Mouse (Mus musculus) embryonic facial prominence, embryonic 13.5 days (tissue): ENCODE measurements at regions not wholly inside any gene's neighbourhood (a gene's known extent, or its start where the extent isn't known, plus 50 kb on each side); places are given as distances from the start of the nearest gene placed in this dataset.

Experiments
- ATAC-seq: fragments of 200-750 bp; cut with Nextera tagmentation; 2 replicates; pipeline ENCODE4 v1.8.0; 2017; ENCODE audit warnings: low read depth; ENCODE audit not compliant: insufficient number of reproducible peaks, insufficient read depth, low FRiP score, low TSS enrichment
- H3K27ac ChIP-seq: fragments of 300-500 bp; sonication (generic); 2 replicates; pipeline ENCODE4 v1.5.1; 2015; ENCODE audit warnings: moderate library complexity, mild to moderate bottlenecking, inconsistent platforms
- H3K27me3 ChIP-seq: fragments of 300-500 bp; sonication (generic); 2 replicates; pipeline ENCODE4 v1.6.1; 2015; ENCODE audit warnings: mild to moderate bottlenecking, inconsistent platforms
- H3K36me3 ChIP-seq: fragments of 300-500 bp; sonication (generic); 2 replicates; pipeline ENCODE4 v1.6.1; 2015; ENCODE audit warnings: mild to moderate bottlenecking, inconsistent platforms
- H3K4me1 ChIP-seq: fragments of 300-500 bp; sonication (generic); 2 replicates; pipeline ENCODE4 v1.6.1; 2015; ENCODE audit warnings: inconsistent platforms
- H3K4me2 ChIP-seq: fragments of 300-500 bp; sonication (generic); 2 replicates; pipeline ENCODE4 v1.6.1; 2015; ENCODE audit warnings: moderate library complexity, mild to moderate bottlenecking, inconsistent platforms
- H3K4me3 ChIP-seq: fragments of 300-500 bp; sonication (generic); 2 replicates; pipeline ENCODE4 v1.5.1; 2015; ENCODE audit warnings: mild to moderate bottlenecking, inconsistent platforms
- H3K9ac ChIP-seq: fragments of 300-500 bp; sonication (generic); 2 replicates; pipeline ENCODE4 v1.6.1; 2015; ENCODE audit warnings: mild to moderate bottlenecking, inconsistent platforms
- H3K9me3 ChIP-seq: fragments of 300-500 bp; sonication (generic); 2 replicates; pipeline ENCODE4 v1.6.1; 2016; ENCODE audit warnings: inconsistent platforms
- whole genome bisulfite sequencing: fragments of 180-500 bp; shearing (Covaris S2); methylation state at CpG from one replicate; pipeline ENCODE4 v1.1.7; 2015; ENCODE audit warnings: mixed read lengths; 5-methylcytosine and 5-hydroxymethylcytosine counted together

- no peaks in the 10 kb centered on the region for H3K9me3 ChIP-seq
- no peak overlapping the region for H3K4me3 ChIP-seq
- 70% methylated on average over 3 of the region's 3 CpGs for WGBS
- H3K27me3 ChIP-seq = no peaks in the 10 kb centered on the region
- no peak overlapping the region for H3K4me2 ChIP-seq
- no peak overlapping the region for H3K27ac ChIP-seq
- no peak for ATAC-seq
- no peaks in the 10 kb centered on the region for H3K36me3 ChIP-seq
- no peaks in the 10 kb centered on the region for H3K4me1 ChIP-seq
- H3K9ac ChIP-seq = no peak overlapping the region
Measured at GRCm38 (mm10) chr16:9360741-9361255, 530.9 kb downstream of the 1810013L24Rik start.

GRCm38 (mm10) chr16:9362116-9362515 lies 532.2 kb downstream of the 1810013L24Rik start:
- Histone ChIP-seq H3K4me2 (no peak overlapping the region), H3K27me3 (no peaks in the 10 kb centered on the region), H3K36me3 (no peaks in the 10 kb centered on the region), H3K4me1 (no peaks in the 10 kb centered on the region), H3K9ac (no peak overlapping the region), H3K4me3 (no peak overlapping the region), H3K27ac (no peak overlapping the region), H3K9me3 (no peaks in the 10 kb centered on the region)
- ATAC-seq = no peak
- 39% methylated on average over 11 of the region's 11 CpGs for WGBS

- Histone ChIP-seq H3K27ac (no peak overlapping the region), H3K36me3 (no peaks in the 10 kb centered on the region), H3K27me3 (no peaks in the 10 kb centered on the region), H3K4me1 (no peaks in the 10 kb centered on the region), H3K9ac (no peak overlapping the region), H3K4me2 (no peak overlapping the region), H3K4me3 (no peak overlapping the region), H3K9me3 (no peaks in the 10 kb centered on the region)
- 80% methylated on average over 2 of the region's 2 CpGs for WGBS
- ATAC-seq = no peak
Measured at GRCm38 (mm10) chr16:9364105-9364504, 534.2 kb downstream of the 1810013L24Rik start.

GRCm38 (mm10) chr16:9390986-9391385 lies 561.1 kb downstream of the 1810013L24Rik start:
- Histone ChIP-seq H3K27me3 (no peaks in the 10 kb centered on the region), H3K36me3 (no peaks in the 10 kb centered on the region), H3K9ac (no peak overlapping the region), H3K4me2 (no peak overlapping the region), H3K27ac (no peak overlapping the region), H3K4me1 (no peaks in the 10 kb centered on the region), H3K4me3 (no peak overlapping the region), H3K9me3 (no peaks in the 10 kb centered on the region)
- 64% methylated on average over 1 of the region's 1 CpGs for WGBS
- no peak for ATAC-seq

GRCm38 (mm10) chr16:9404736-9405135 lies 574.8 kb downstream of the 1810013L24Rik start:
- Histone ChIP-seq H3K9me3 (no peaks in the 10 kb centered on the region), H3K9ac (no peak overlapping the region), H3K27ac (no peak overlapping the region), H3K27me3 (no peaks in the 10 kb centered on the region), H3K4me2 (no peak overlapping the region), H3K4me3 (no peak overlapping the region), H3K4me1 (no peaks in the 10 kb centered on the region), H3K36me3 (no peaks in the 10 kb centered on the region)
- 79% methylated on average over 5 of the region's 5 CpGs for WGBS
- ATAC-seq = no peak

DNA sequence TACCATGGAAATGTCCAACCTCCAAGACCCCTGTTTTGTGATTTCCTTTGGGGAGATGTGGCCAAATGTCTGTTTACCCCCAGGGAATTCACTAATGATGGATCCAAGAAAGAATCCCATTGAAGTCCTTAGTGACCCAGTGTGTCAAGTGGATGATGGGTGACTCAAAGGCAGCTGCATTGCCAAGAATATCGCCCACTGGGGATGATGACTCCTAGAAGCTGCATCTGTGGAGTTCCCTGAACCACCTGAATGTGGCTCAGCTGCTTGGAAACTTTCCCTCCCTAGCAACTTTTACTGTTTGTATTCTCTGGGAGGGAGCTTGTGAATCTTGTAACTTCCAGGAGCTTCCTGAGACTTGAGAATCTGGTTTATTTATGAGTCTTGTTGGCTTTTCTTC lies 578.3 kb downstream of the 1810013L24Rik start:
- H3K9ac ChIP-seq = no peak overlapping the region
- H3K27me3 ChIP-seq = no peaks in the 10 kb centered on the region
- H3K27ac ChIP-seq = no peak overlapping the region
- ATAC-seq = no peak
- no peaks in the 10 kb centered on the region for H3K36me3 ChIP-seq
- H3K4me1 ChIP-seq = no peaks in the 10 kb centered on the region
- 85% methylated on average over 1 of the region's 1 CpGs for WGBS
- H3K4me3 ChIP-seq = no peak overlapping the region
- no peak overlapping the region for H3K4me2 ChIP-seq
- H3K9me3 ChIP-seq = no peaks in the 10 kb centered on the region

- no peaks in the 10 kb centered on the region for H3K36me3 ChIP-seq
- H3K4me3 ChIP-seq = no peak overlapping the region
- H3K4me2 ChIP-seq = no peak overlapping the region
- H3K9me3 ChIP-seq = no peaks in the 10 kb centered on the region
- no peak for ATAC-seq
- H3K27ac ChIP-seq = no peak overlapping the region
- no peaks in the 10 kb centered on the region for H3K27me3 ChIP-seq
- no peaks in the 10 kb centered on the region for H3K4me1 ChIP-seq
- H3K9ac ChIP-seq = no peak overlapping the region
Measured at GRCm38 (mm10) chr16:9430509-9430908, 564.9 kb downstream of the Grin2a start.

DNA sequence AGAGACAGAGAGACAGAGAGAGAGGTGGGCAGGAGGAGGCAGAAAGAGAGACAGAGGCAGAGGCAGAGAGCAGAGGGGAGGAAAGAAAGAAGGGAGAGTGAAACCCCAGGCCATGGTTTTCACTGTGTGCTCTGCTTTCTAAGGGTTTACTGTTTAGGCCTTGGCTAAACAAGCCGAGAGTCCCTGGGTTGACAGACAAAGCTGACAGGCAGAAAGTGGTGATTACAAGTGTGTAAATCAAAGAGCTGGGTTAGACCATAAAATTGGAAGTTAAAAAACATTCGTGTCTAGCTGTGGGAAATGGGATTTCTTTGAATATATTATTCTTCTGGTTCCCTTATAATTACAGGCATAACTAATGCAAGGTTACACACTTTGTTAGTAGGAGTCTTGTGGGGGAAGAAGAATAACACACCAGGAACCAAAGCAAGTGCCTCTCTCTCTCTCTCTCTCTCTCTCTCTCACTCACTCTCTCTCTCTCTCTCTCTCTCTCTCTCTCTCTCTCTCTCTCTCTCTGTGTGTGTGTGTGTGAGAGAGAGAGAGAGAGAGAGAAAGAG lies 556.0 kb downstream of the Grin2a start:
- no peak overlapping the region for H3K4me3 ChIP-seq
- H3K9ac ChIP-seq = no peak overlapping the region
- H3K9me3 ChIP-seq = no peaks in the 10 kb centered on the region
- no peaks in the 10 kb centered on the region for H3K27me3 ChIP-seq
- ATAC-seq = no peak
- H3K36me3 ChIP-seq = no peaks in the 10 kb centered on the region
- H3K4me2 ChIP-seq = no peak overlapping the region
- no peak overlapping the region for H3K27ac ChIP-seq
- WGBS = 12% methylated on average over 2 of the region's 2 CpGs
- H3K4me1 ChIP-seq = no peaks in the 10 kb centered on the region

DNA sequence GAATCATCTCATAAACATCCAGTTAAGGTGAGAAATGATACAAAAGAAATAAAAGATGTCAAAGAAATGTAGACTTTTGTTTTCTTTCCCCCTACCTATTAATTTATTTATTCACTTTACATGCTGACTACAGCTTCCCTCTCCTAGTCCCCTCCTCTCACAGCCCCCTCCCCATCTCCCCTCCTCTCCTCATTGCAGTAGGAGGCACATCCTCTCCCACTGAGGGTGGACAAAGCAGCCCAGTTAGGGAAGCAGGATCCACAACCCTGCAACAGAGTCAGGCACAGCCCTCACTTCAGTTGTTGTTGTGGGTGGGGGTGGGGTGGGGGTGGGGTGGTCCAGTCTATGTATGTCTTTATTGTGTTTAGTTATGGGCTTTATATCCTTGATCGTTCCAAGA lies 555.5 kb downstream of the Grin2a start:
- no peak for ATAC-seq
- no peaks in the 10 kb centered on the region for H3K4me1 ChIP-seq
- no peak overlapping the region for H3K27ac ChIP-seq
- H3K9me3 ChIP-seq = no peaks in the 10 kb centered on the region
- H3K4me3 ChIP-seq = no peak overlapping the region
- no peak overlapping the region for H3K4me2 ChIP-seq
- no peak overlapping the region for H3K9ac ChIP-seq
- H3K27me3 ChIP-seq = no peaks in the 10 kb centered on the region
- WGBS = 78% methylated on average over 1 of the region's 1 CpGs
- no peaks in the 10 kb centered on the region for H3K36me3 ChIP-seq

DNA sequence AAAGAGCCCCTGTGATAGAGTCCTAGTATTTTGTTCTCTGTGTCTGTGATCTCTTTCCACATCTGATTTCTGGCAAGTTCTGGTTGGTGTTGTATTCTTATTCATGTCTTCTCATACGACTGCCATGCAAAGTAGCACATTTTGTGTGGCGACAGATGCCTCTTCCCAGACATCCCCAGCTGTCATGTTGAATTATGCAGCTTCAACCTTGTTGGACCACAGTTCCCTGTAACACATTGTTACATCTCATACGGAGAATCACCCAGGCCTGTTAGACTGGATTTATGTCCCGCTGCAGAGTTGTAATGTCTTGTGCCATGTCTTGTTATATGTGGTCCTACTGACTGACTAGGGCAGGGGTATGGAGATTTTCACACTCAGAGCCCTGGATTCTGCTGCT lies 543.3 kb downstream of the Grin2a start:
- Histone ChIP-seq H3K4me3 (no peak overlapping the region), H3K27ac (no peak overlapping the region), H3K4me2 (no peak overlapping the region), H3K9ac (no peak overlapping the region), H3K9me3 (no peaks in the 10 kb centered on the region), H3K36me3 (no peaks in the 10 kb centered on the region), H3K27me3 (no peaks in the 10 kb centered on the region), H3K4me1 (no peaks in the 10 kb centered on the region)
- WGBS = 75% methylated on average over 4 of the region's 4 CpGs
- no peak for ATAC-seq

GRCm38 (mm10) chr16:9457574-9457973 lies 537.8 kb downstream of the Grin2a start:
- Histone ChIP-seq H3K9me3 (no peaks in the 10 kb centered on the region), H3K4me1 (no peaks in the 10 kb centered on the region), H3K36me3 (no peaks in the 10 kb centered on the region), H3K9ac (no peak overlapping the region), H3K4me3 (no peak overlapping the region), H3K4me2 (no peak overlapping the region), H3K27ac (no peak overlapping the region), H3K27me3 (no peaks in the 10 kb centered on the region)
- ATAC-seq = no peak
- 55% methylated on average over 6 of the region's 6 CpGs for WGBS

DNA sequence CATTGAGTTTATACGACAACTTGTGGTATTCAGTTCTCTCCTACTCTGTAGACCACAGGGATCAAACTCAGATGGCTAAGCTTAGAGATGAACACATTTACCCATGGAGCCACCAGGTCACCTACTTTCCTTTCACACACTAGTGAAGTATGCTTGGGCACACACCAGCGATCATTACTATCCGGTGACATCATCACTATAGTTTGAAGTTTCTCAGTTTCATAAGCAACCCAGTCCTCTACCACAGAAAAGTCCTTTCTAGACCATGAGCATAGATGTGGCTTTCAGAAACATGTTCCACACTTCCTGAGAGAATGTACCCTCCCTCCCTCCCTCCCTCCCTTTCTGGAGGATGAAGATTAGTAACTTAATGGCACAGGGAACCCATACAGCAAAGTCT lies 532.9 kb downstream of the Grin2a start:
- Histone ChIP-seq H3K9ac (no peak overlapping the region), H3K27ac (no peak overlapping the region), H3K4me1 (no peaks in the 10 kb centered on the region), H3K27me3 (no peaks in the 10 kb centered on the region), H3K4me2 (no peak overlapping the region), H3K9me3 (no peaks in the 10 kb centered on the region), H3K4me3 (no peak overlapping the region), H3K36me3 (no peaks in the 10 kb centered on the region)
- 88% methylated on average over 3 of the region's 3 CpGs for WGBS
- ATAC-seq = no peak

GRCm38 (mm10) chr16:9469394-9469793 lies 526.0 kb downstream of the Grin2a start:
- Histone ChIP-seq H3K4me2 (no peak overlapping the region), H3K9me3 (no peaks in the 10 kb centered on the region), H3K36me3 (no peaks in the 10 kb centered on the region), H3K27ac (no peak overlapping the region), H3K27me3 (no peaks in the 10 kb centered on the region), H3K4me3 (no peak overlapping the region), H3K9ac (no peak overlapping the region), H3K4me1 (no peaks in the 10 kb centered on the region)
- ATAC-seq = no peak
- WGBS = 68% methylated on average over 4 of the region's 4 CpGs
